Mouse (Mus musculus) hindbrain, postnatal 0 days (tissue): ENCODE results near the gene Zfp65. TPM values are rescaled to one million over a fixed set of nuclear protein-coding genes. Genes with fewer than 3 reads are reported as not detected.

Source experiments
- ATAC-seq: fragments of 200-750 bp; cut with Nextera tagmentation; 2 replicates; pipeline ENCODE4 v1.8.0; 2017; ENCODE audit warnings: mild to moderate bottlenecking, moderate TSS enrichment, moderate library complexity
- DNase-seq: peaks from one replicate; pipeline ENCODE4 v3.0.0-alpha.2; 2015; ENCODE audit warnings: low spot score
- H3K27ac ChIP-seq: fragments of 300-500 bp; sonication (generic); 2 replicates; pipeline ENCODE4 v1.5.1; 2014; ENCODE audit warnings: mild to moderate bottlenecking
- H3K27me3 ChIP-seq: fragments of 300-500 bp; sonication (generic); 2 replicates; pipeline ENCODE4 v1.6.1; 2014; ENCODE audit warnings: low read length, mixed read lengths; ENCODE audit not compliant: insufficient read depth
- H3K36me3 ChIP-seq: fragments of 300-500 bp; sonication (generic); 2 replicates; pipeline ENCODE4 v1.6.1; 2014; ENCODE audit warnings: low read length, mixed read lengths; ENCODE audit not compliant: insufficient read depth
- H3K4me1 ChIP-seq: fragments of 300-500 bp; sonication (generic); 2 replicates; pipeline ENCODE4 v1.6.1; 2014; ENCODE audit warnings: antibody characterized with exemption, low read length, mixed read lengths; ENCODE audit not compliant: insufficient read depth
- H3K4me2 ChIP-seq: fragments of 300-500 bp; sonication (generic); 2 replicates; pipeline ENCODE4 v1.6.1; 2014; ENCODE audit warnings: low read depth, mild to moderate bottlenecking, low read length, moderate library complexity, mixed read lengths
- H3K4me3 ChIP-seq: fragments of 300-500 bp; sonication (generic); 2 replicates; pipeline ENCODE4 v1.5.1; 2014; ENCODE audit warnings: low read length
- H3K9ac ChIP-seq: fragments of 300-500 bp; sonication (generic); replicated peaks from 2 replicates; pipeline ENCODE4 v1.6.1; 2014; ENCODE audit warnings: mild to moderate bottlenecking, low read length, moderate library complexity, mixed read lengths
- H3K9me3 ChIP-seq: fragments of 300-500 bp; sonication (generic); 2 replicates; pipeline ENCODE4 v1.6.1; 2016; ENCODE audit warnings: low read length, mixed read lengths
- CTCF ChIP-seq: IDR thresholded peaks from 2 replicates; pipeline ENCODE4 v1.5.1; 2016; ENCODE audit warnings: antibody characterized with exemption, control low read depth, low read depth
- WGBS: fragments of 180-500 bp; shearing (Covaris S2); extraction: QIAGEN DNeasy Blood & Tissue Kit; methylation state at CpG from one replicate; pipeline ENCODE4 v1.1.7; 2014; 5-methylcytosine and 5-hydroxymethylcytosine counted together
- polyA plus RNA-seq: library from polyadenylated mRNA; unstranded; fragments of >200 nt; fragmentation: Nextera tagmentation; extraction: Ambion mirVana; gene quantifications from 2 replicates; pipeline ENCODE4 v1.2.1, GENCODE M21; 2015
- total RNA-seq: library from RNA; depleted of rRNA; stranded (reverse); fragments of >200 nt; gene quantifications from 2 replicates; pipeline ENCODE4 v1.2.3, GENCODE M21; 2014; rRNA removed

Gene Zfp65
- total RNA-seq = 8.5 and 10.0 TPM in 2 replicates
- polyA plus RNA-seq = 4.2 and 5.1 TPM in 2 replicates

DNA sequence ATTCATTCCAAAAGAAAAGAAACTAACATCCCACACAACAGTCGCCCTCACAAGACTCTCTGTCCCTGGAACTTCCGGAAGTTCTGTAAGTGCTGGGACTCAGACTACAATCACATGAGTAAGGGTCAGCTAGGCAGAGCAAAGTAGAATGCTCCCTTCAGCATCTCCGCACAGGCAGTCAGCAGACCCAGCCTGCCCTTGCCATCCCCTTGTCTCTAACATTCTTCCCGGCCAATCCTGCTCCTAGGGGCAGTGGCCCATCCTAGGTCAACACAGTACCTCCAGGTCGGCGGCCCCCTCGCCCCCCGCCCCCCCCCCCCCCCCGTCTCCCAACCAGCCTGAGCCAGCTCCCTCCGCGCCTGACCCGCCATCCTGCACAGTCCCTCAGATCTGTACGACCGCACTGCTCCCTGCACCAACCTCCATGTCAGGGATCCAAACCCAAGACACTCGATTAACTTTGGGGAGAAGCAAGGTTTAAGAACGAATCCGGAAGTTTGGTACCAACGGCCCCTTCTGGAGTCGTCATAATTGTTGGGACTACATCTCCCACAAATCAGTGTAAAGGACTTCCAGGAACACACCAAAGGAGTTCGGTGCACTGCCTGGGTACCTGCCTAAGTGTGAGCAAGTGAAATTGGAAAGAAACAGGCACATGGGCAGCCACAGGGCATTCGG is at the start of gene Zfp65:
Gene Zfp65, minus strand, starts transcription at position 533 of the 678 bp plus-strand sequence.
- no peaks in the 10 kb centered on the region for H3K27me3 ChIP-seq
- H3K4me2 ChIP-seq = peak within 1 kb of the TSS; percentile 68
- peak within 1 kb of the TSS; percentile 60; the same call in 1 of the 2 replicates for H3K27ac ChIP-seq
- DNase-seq = peak; percentile 79
- peak; percentile 89 for ATAC-seq
- no peak for TF ChIP-seq CTCF
- H3K4me3 ChIP-seq = peak within 1 kb of the TSS; percentile 61
- H3K4me1 ChIP-seq = no peaks in the 10 kb centered on the region
- no peaks in the 10 kb centered on the region for H3K36me3 ChIP-seq
- WGBS = 6% methylated on average over 18 of the region's 21 CpGs
- H3K9ac ChIP-seq = peak within 1 kb of the TSS; percentile 61
- H3K9me3 ChIP-seq = no peaks in the 10 kb centered on the region

GRCm38 (mm10) chr13:67763031-67763768 is 34.2 kb upstream of the Zfp65 start:
- no peak overlapping the region for H3K27ac ChIP-seq
- WGBS = 80% methylated on average over 2 of the region's 2 CpGs
- H3K27me3 ChIP-seq = no peaks in the 10 kb centered on the region
- ATAC-seq (no peak), DNase-seq (no peak)
- no peak overlapping the region for H3K4me3 ChIP-seq
- H3K9me3 ChIP-seq = no peaks in the 10 kb centered on the region
- no peaks in the 10 kb centered on the region for H3K4me1 ChIP-seq
- H3K4me2 ChIP-seq = no peak overlapping the region
- TF ChIP-seq CTCF = no peak
- H3K36me3 ChIP-seq = no peaks in the 10 kb centered on the region
- H3K9ac ChIP-seq = no peak overlapping the region

DNA sequence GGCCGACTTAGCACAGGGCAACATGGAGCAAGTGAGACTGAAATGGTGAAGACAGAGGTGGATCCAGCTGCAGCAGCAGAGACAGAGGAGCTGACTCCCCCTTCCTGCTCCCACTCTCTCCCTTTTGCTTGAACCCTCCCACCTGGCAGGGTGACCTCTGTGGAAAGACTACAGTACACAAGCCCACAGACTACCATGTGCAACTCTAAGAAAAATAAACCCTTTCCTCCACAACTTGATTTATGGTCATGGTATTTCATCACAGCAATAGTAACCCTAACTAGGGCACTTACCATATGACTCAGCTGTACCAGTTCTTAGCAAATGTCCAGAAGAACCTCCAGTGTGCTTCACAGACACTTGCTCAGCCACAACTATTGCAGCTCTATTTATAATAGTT is 31.0 kb upstream of the Zfp65 start:
- DNase-seq (no peak), ATAC-seq (no peak)
- no peak overlapping the region for H3K4me3 ChIP-seq
- no peak for TF ChIP-seq CTCF
- no peak overlapping the region for H3K27ac ChIP-seq
- 0 out of 2 replicates have a peak, but pooled peaks cover 4% of the 10 kb centered on the region for H3K4me1 ChIP-seq
- H3K4me2 ChIP-seq = no peak overlapping the region
- H3K9me3 ChIP-seq = no peaks in the 10 kb centered on the region
- no peaks in the 10 kb centered on the region for H3K36me3 ChIP-seq
- no peak overlapping the region for H3K9ac ChIP-seq
- WGBS = 82% methylated on average over 1 of the region's 1 CpGs
- no peaks in the 10 kb centered on the region for H3K27me3 ChIP-seq

GRCm38 (mm10) chr13:67755761-67756160 is 26.8 kb upstream of the Zfp65 start:
- peak overlapping the region; percentile 64; the same call in 1 of the 2 replicates for H3K4me2 ChIP-seq

DNA sequence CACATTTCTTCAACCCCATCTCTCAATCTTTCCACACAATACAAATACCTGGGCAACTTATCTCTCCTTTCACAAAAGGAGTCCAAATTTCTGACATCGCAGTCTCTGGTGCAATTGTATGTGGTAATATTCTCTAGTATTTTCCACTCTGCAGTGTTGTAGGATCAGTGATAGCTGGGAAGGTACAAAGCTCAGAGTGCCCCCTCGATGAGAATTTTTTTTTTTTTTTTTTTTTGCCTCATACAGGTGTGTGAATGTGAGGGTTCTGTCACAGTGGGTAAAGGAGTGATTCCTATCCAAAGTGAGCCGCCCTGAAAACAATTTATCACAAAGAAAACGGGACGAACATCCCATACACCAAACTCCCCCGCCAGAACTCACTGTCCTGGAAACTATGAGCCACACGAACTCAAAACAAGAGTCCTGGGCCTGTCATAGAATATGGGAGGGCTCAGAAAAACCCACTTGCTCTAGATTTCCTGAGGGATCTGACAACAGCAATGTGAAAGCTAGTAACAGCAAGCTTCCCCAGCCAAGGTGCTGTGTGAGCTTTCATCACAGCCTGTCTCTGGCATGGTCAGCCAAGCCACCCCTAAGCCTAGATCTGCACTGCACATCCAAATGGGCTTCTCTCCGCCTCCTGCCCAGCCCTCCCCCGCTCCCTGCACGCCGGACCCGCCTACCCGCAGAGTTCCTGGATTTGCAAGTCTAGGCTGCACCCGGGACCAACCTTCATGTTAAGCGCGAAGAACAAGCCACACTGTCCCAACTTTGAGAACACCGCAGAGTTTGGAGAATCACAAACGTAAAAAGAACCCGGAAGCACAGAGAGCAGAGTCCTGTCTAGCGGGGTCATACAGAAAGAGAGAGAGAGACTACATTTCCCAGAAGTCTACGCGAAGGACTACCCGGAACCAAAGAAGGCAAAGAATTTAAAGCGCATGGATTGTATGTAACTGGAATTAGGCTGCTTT is 25.6 kb upstream of the Zfp65 start, which contains the start of gene Zfp85:
Gene Zfp85, minus strand, starts transcription at position 896 of the 974 bp plus-strand sequence.
- peak within 1 kb of the TSS; percentile 75 for H3K4me3 ChIP-seq
- H3K36me3 ChIP-seq = no peaks in the 10 kb centered on the region
- peak within 1 kb of the TSS; percentile 56 for H3K9ac ChIP-seq
- H3K4me1 ChIP-seq = peaks cover 8% of the 10 kb centered on the region; the same call in 1 of the 2 replicates
- no peaks in the 10 kb centered on the region for H3K9me3 ChIP-seq
- H3K27ac ChIP-seq = peak within 1 kb of the TSS; percentile 67; the same call in 1 of the 2 replicates
- ATAC-seq = peak; percentile 97
- no peak for TF ChIP-seq CTCF
- peak; percentile 81 for DNase-seq
- 7% methylated on average over 24 of the region's 24 CpGs for WGBS
- H3K4me2 ChIP-seq = peak within 1 kb of the TSS; percentile 64
- H3K27me3 ChIP-seq = no peaks in the 10 kb centered on the region

More at GRCm38 (mm10) chr13:67755761-67756160, 26.8 kb upstream of the Zfp65 start:
- no peak overlapping the region for H3K27ac ChIP-seq
- H3K27me3 ChIP-seq = no peaks in the 10 kb centered on the region
- H3K9ac ChIP-seq = no peak overlapping the region
- TF ChIP-seq CTCF = no peak
- peaks cover 8% of the 10 kb centered on the region; the same call in 1 of the 2 replicates for H3K4me1 ChIP-seq
- DNase-seq (no peak), ATAC-seq (no peak)
- H3K4me3 ChIP-seq = no peak overlapping the region
- H3K36me3 ChIP-seq = no peaks in the 10 kb centered on the region
- H3K9me3 ChIP-seq = no peaks in the 10 kb centered on the region
- WGBS = 82% methylated on average over 6 of the region's 6 CpGs

DNA sequence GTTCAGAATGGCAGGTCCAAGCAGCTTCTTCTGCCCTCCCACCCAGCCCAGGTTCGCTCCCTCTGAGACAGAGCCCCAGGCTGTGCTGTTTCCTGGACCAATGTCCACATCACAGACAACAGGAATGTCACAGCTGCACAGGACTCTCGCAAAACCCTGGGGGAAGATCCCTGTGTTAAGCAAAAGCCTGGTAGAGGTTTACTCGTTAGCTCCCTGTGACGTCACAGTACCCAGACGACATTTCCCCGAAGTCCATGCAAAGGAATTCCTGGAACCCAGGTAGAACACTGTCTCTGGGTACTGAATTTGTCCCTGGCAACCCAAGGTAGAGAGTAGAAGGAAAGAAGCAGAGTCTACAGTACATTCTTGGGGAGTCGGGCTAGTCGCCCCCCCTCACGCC is 14.9 kb upstream of the Zfp65 start:
- Histone ChIP-seq H3K27me3 (no peaks in the 10 kb centered on the region), H3K4me3 (no peak overlapping the region), H3K4me1 (no peaks in the 10 kb centered on the region), H3K36me3 (peaks cover 8% of the 10 kb centered on the region), H3K9ac (no peak overlapping the region), H3K4me2 (no peak overlapping the region), H3K9me3 (no peaks in the 10 kb centered on the region), H3K27ac (no peak overlapping the region)
- no peak for DNase-seq
- no peak for ATAC-seq
- 93% methylated on average over 9 of the region's 9 CpGs for WGBS
- no peak for TF ChIP-seq CTCF
